Mouse (Mus musculus) testis, adult 2 months (tissue): ENCODE measurements around the gene Vps8.

ENCODE experiments used
- CTCF ChIP-seq: fragments of 200-500 bp; IDR thresholded peaks from 2 replicates; pipeline ENCODE4 v1.5.1; 2012; ENCODE audit warnings: low read depth, mild to moderate bottlenecking, inconsistent platforms, low read length, moderate library complexity; ENCODE audit not compliant: control insufficient read depth, insufficient read depth, insufficient replicate concordance
- POLR2A ChIP-seq: fragments of 200-500 bp; IDR thresholded peaks from 2 replicates; pipeline ENCODE4 v1.6.1; 2012; ENCODE audit warnings: low read depth, mild to moderate bottlenecking, inconsistent platforms, low read length, moderate library complexity; ENCODE audit not compliant: control insufficient read depth

- TF ChIP-seq CTCF: no peak
- TF ChIP-seq POLR2A: no peak
Observed at GRCm38 (mm10) chr16:21650289-21650688, 227.4 kb downstream of the Vps8 start.
